Comparison of ENCODE assay signal across 15 mouse cellular contexts in the genomic region with DNA sequence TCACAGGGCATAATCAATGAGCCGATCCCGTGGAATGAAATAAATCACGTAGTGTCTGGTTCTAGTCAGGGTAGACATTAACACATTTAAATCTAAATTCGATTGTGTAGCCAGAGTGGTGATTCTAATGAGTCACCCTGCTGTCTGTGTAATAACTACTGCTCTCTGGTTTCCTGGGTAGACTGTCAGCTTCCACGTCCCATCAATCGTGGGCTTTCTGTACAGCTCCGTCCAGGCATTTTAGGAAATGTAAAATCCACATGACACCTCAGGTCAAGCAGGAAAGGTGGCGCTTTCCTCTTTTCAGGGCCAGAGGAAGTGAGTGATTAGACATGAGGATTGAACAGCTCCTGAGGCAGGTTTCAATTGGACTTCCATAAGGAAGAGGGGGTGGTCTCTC. TPM values are rescaled to one million over a fixed set of nuclear protein-coding genes. Genes with fewer than 3 reads are reported as not detected.
DNase-seq lines count a peak whose midpoint lies in the region; ATAC-seq lines count a peak whose summit lies in the region.
"Had no signal": no experiment of that assay in that cellular context is flagged by ENCODE, and none has a peak within 500 bp of the region (broad histone marks: within the 10 kb centered on the region; RNA-seq: fewer than 3 reads in every experiment).

No protein-coding gene starts in this region.

- no peaks in the 10 kb centered on the region for H3K4me1 ChIP-seq in kidney, embryonic 14.5 days (ENCODE audit: control insufficient read depth, insufficient read depth, low read length)
- H3K4me1 ChIP-seq in heart, embryonic 16.5 days (ENCODE audit: control insufficient read depth, insufficient read depth, low read length): peaks cover 24% of the 10 kb centered on the region

- no peak overlapping the region for H3K4me2 ChIP-seq in kidney, embryonic 14.5 days (replicated peaks; ENCODE audit: low read depth, low read length)
- H3K4me2 ChIP-seq in heart, embryonic 16.5 days (ENCODE audit: low read depth, low read length): peak overlapping the region; percentile 23
- H3K4me2 ChIP-seq: embryonic facial prominence, embryonic 12.5 days; lung, embryonic 15.5 days had no signal

- WGBS in kidney, embryonic 14.5 days: 46% methylated on average over 8 of the region's 8 CpGs
- WGBS in heart, embryonic 16.5 days: 71% methylated on average over 8 of the region's 8 CpGs

- no peaks in the 10 kb centered on the region for H3K36me3 ChIP-seq in kidney, embryonic 14.5 days (ENCODE audit: control insufficient read depth, insufficient read depth, low read length)
- no peaks in the 10 kb centered on the region for H3K36me3 ChIP-seq in heart, embryonic 16.5 days (ENCODE audit: control insufficient read depth, insufficient read depth)
- H3K36me3 ChIP-seq: lung, embryonic 15.5 days had no signal

- H3K4me3 ChIP-seq in kidney, embryonic 14.5 days (ENCODE audit: low read length): no peak overlapping the region
- no peak overlapping the region for H3K4me3 ChIP-seq in heart, embryonic 16.5 days (ENCODE audit: low read length)
- H3K4me3 ChIP-seq: embryonic facial prominence, embryonic 12.5 days; layer of hippocampus, adult 2 months; lung, embryonic 15.5 days had no signal

- H3K9ac ChIP-seq in kidney, embryonic 14.5 days (ENCODE audit: low read depth, low read length): no peak overlapping the region
- no peak overlapping the region for H3K9ac ChIP-seq in heart, embryonic 16.5 days (ENCODE audit: low read length)
- H3K9ac ChIP-seq: embryonic facial prominence, embryonic 12.5 days; forebrain, postnatal 0 days; lung, embryonic 15.5 days had no signal

- no peak overlapping the region for H3K27ac ChIP-seq in kidney, embryonic 14.5 days (ENCODE audit: low read depth, low read length)
- peak overlapping the region; percentile 65 for H3K27ac ChIP-seq in heart, embryonic 16.5 days (ENCODE audit: low read length)
- H3K27ac ChIP-seq: embryonic facial prominence, embryonic 12.5 days; layer of hippocampus, adult 2 months; lung, embryonic 15.5 days had no signal

- ATAC-seq in kidney, embryonic 14.5 days (ENCODE audit: low FRiP score, low TSS enrichment): no peak
- peak; percentile 32; the same call in 1 of the 2 replicates for ATAC-seq in heart, embryonic 16.5 days (replicated peaks; ENCODE audit: extremely low read depth, insufficient read depth, low FRiP score)
- no peak for ATAC-seq in activated CD4-positive, CD25-positive, alpha-beta regulatory T cell, adult 4 months
- ATAC-seq: forebrain, postnatal 0 days had no signal

- DNase-seq in adrenal gland, adult 2 months: peak; percentile 52
- no peak for DNase-seq in adrenal gland, postnatal 4 days (ENCODE audit: low spot score in 2 of 2)
- DNase-seq in kidney, adult 18-20 months: peak; percentile 14
- DNase-seq in kidney, postnatal 25 days: peak; percentile 25 to 53
- no peak for DNase-seq in urinary bladder, postnatal 36 days (ENCODE audit: low spot score in 2 of 2)
- DNase-seq: cerebellum, adult 9-11 months; forebrain, postnatal 0 days; right cerebral cortex, postnatal 4 days had no signal

- H3K9me3 ChIP-seq in kidney, embryonic 14.5 days (ENCODE audit: control insufficient read depth, low read length): no peaks in the 10 kb centered on the region
- no peaks in the 10 kb centered on the region for H3K9me3 ChIP-seq in heart, embryonic 16.5 days (replicated peaks; ENCODE audit: control insufficient read depth, low read length)
- H3K9me3 ChIP-seq: embryonic facial prominence, embryonic 12.5 days; lung, embryonic 15.5 days had no signal

- no peaks in the 10 kb centered on the region for H3K27me3 ChIP-seq in kidney, embryonic 14.5 days (ENCODE audit: control insufficient read depth, insufficient read depth, low read length)
- H3K27me3 ChIP-seq in heart, embryonic 16.5 days (ENCODE audit: control insufficient read depth, insufficient read depth, low read length): no peaks in the 10 kb centered on the region
- H3K27me3 ChIP-seq: embryonic facial prominence, embryonic 12.5 days; lung, embryonic 15.5 days had no signal

RNA-seq across cellular contexts. Expression of a gene that starts 50.4 kb away (rescaled TPM):
- total RNA-seq in adrenal gland, adult 2 months (2021): 10 to 100 TPM; 12.1 to 16.8 TPM
- 2.6 and 4.5 TPM in 2 replicates for polyA plus RNA-seq in adrenal gland, adult 2 months (2012; rRNA removed)
- total RNA-seq in adrenal gland, postnatal 4 days (2021): 10 to 100 TPM; 36.1 to 39.3 TPM
- 10.0 and 14.1 TPM in 2 replicates for polyA plus RNA-seq in kidney, embryonic 14.5 days (2014; fragmentation: Nextera tagmentation; extraction: Ambion mirVana)
- 2.0 and 2.1 TPM in 2 replicates for polyA plus RNA-seq in heart, embryonic 16.5 days (2015; fragmentation: Nextera tagmentation; extraction: Ambion mirVana)
- polyA plus RNA-seq in activated CD4-positive, CD25-positive, alpha-beta regulatory T cell, adult 4 months (2017; shearing (Covaris generic)): not detected
- total RNA-seq: granulocyte monocyte progenitor cell, adult 5-6 weeks had no signal

Comparison
In these comparisons a context has a peak if more than half of its experiments do, and no peak if none do; other contexts are left out.
1. DNase-seq: peak in adrenal gland, adult 2 months (single experiment), kidney, adult 18-20 months (single experiment) and kidney, postnatal 25 days (2 of 2); none in adrenal gland, postnatal 4 days (0 of 2) and urinary bladder, postnatal 36 days (0 of 2).